Mouse (Mus musculus): ENCODE data around the gene Bcl2l13.
"Not testable (repeated sequence)": the region's sequence is repeated elsewhere in the genome, so short reads cannot be mapped to it uniquely, and the experiment has no call there.

Bcl2l13 gene

DNA sequence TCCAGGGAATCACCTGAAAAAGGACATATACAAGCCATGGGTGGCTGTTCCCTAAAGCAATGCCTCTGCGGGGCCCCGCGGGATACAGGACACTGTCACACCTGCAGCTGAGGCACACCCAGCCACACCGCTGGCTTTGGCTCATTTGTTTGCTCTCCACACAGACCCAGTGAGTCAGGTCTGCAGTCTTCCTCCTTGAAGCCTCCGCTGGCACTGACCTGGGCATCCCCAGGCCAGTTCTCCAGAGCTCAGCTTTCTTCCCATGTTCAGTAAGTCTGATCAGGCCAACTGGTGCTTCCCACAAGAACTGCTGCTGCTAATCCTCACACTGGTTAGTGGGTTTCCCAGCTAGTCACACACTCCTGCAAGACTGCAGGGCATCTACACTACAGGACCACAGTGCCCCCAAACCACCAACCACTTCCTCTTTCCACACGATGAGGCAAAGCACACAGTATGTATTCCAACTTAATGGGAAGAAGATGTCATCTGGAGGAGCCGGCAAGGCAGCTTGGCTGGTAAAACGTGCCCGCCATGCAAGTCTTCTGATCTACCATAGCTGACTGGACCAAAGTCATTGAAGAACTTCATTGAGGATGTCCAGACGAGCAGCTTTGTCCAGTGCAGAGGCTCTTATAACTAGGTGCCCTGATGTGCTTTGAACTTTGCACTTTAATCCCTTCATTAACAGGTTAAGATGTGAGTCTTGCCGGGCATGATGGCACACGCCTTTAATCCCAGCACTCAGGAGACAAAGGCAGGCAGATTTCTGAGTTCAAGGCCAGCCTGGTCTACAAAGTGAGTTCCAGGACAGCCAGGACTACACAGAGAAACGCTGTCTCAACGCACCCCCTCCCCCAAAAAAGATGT lies 66.0 kb downstream of the Bcl2l13 start:
- no peak for DNase-seq (ENCODE audit: low spot score)

DNA sequence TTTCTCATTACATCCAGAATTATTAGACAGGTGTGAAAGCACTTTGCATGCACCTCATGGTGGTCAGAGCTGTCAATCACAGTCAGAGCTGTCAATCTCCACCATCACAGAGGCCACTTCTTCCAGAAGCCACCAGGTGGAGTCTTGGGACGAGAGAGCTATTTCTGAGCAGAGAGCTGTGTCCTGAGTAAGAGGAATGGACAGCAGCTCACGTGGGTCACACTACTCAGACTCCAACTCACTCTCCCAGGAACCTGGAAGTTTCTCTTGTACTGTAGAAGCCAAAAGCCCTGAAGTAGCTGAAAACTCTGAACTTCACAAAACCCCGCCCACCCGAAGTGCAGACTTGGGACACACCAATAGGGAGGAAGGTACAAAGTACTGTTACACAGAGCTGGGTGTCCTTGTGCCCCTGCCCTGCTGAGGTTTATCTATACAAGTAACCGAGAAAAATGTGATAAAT lies 67.5 kb downstream of the Bcl2l13 start:
- peak; percentile 69 for DNase-seq (ENCODE audit: low spot score)

DNA sequence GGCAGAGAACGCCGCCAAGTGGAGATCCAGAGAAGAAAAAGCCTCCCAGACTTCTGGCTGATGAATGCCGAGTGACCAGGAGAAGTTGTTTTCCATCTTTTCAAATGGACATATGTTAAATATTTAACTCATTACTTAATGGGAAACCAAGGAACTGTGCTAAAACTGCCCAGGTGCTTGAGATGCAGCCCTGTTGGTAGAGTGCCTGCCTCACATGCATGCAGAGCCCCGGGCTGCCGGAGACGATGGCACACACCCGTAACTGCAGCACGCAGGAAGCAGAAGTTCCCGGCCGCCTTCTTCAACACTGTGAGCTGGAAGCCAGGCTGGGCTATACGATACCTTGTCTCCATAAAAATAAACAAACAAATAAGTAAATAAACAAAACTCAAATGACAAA lies 67.9 kb downstream of the Bcl2l13 start:
- no peak for DNase-seq (ENCODE audit: low spot score)

DNA sequence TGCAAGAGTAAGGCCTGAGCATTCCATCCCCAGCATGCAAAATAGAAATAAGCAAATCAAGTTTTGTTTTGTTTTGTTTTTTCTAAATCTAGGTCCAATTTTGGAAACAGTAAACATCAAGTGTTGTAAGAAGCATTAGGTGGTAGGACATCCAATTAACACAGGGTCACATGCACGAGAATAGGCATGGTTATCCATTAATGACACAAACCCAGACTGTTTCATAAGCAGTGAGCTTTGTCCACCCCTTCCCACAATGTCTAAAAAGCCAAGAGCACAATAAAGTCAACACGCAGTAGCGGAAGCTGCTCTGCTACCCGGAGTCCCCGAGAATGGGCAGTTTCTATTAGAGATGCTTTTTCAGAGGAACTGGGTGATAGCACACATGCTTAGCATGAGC lies 69.1 kb downstream of the Bcl2l13 start:
- no peak for DNase-seq (ENCODE audit: low spot score)

DNA sequence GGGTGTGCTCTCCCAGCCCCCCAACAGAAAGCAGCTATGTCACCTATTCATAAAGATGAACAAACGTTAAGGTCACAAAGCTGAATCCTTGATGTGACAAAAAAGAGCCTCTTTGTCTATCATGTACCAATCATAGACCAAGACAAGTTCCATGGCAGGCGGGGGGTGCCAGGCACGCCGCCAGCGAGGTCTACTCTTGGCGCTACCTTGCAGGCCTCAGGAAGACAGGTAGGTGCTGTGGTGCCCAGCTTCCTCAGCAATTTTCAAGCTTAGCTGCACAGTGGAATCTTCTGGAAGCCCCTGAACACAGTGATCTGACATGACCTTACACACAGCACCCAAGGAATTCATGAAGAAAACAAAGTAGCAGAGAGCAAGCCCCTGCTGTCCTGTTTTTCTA lies 70.5 kb downstream of the Bcl2l13 start:
- DNase-seq (ENCODE audit: low spot score) = no peak

DNA sequence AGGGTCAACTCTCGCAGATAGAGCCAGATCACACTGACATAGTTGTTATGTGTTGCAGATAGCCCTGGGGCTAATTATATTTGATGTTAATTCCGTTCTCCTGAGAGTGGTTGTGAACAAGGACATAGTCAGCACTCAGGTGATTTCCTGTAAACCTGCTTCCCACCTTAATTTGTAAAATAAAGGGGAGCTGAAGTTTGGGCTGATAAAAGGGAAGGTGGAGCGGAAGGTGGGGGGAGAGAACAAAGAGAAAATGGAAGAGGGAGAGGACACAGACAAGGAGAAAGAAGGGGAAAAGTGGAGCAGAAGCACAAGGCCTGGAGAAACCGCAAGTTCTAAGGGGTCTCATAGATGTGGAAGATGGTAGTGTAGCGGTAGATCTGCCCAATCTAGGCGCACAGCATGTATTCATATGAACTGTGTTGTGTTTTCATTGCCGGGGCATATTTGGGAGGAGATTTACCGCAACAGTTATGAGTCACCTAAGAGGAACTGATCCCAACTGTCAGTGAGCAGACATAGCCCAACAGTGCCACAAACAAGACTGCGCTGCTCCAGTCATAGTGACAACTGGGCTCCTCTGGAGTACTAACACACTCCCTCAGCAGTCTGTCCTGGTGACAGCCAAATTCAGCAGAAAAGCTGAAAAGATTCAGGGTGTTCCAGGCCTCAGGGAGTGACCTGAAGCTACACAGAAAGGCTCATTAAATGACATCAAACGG lies 72.0 kb downstream of the Bcl2l13 start:
- not testable (repeated sequence) for DNase-seq (ENCODE audit: low spot score)

DNA sequence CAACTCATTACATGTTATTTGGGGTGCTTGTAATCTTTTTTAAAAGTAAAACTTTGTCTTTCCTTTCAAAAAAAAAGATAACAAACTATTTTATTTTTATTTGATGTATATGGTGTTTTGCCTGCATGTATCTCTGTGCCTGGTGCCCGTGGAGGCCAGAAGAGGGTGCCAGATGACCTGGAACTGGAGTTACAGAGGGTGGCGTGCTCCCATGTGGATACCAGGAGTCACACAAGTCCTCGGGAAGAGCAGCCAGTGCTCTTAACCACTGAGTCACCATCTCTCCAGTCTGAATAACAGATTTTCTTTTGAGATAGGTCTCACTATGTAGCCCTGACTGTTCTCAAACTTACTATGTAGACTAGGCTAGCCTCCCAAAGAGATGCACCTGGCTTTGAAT lies 73.5 kb downstream of the Bcl2l13 start:
- no peak for DNase-seq (ENCODE audit: low spot score)

DNA sequence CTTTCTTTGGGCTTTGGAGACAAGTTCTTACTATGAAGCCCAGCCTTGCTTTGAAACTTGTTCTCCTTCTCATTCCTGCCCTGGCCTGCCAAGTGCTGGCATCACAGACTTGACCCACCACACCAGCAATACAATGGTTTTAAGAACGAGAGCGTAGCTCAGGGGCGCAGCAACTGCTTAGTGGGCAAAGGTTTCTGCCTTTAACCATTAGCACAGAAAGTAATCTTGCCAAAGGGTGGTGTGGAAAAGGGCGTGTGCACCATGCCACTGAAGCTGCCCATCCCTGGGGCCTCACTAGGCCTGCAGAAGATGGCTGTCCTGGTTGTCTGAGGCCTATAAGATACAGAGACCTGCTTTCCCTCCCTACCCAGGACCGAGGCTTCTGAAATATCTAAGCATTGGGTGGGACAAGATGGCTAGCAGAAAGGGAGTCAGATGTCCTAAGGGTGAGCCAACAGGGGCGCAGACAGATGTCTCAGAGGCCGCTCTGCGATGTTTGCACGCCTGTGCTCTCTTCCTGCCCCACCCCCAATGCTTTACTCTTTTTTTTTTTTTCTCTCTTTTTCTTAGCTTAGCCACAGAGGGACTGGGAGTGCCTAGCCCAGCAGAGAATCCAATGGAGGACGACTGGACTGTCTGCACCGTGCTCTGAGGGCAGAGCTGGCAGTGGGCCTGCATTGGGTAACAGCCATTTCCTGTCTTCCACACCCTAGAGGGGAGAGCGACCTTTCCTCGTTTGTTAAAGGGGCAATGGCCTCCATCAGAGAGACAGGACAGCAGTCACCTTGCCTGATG lies 75.4 kb downstream of the Bcl2l13 start:
- DNase-seq (ENCODE audit: low spot score) = no peak

DNA sequence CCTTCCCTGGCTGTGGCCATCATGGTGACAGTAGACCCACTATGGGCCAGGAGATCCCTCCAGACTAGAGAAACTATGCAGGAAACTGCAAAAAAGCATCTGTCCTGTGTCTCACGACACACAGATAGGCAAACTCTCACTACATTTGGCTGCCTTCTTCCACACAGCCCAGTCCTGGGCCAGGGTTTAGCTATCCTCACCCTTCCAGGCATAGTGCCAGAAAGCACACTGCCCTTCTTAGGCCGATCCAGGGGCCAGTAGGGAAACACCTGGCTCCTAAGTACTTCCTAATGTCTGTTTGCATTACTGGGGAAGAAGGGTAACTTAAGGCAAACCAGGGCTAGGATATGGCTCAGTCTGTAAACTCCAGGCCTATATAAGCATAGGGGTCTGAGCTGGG lies 76.9 kb downstream of the Bcl2l13 start:
- DNase-seq (ENCODE audit: low spot score) = no peak

DNA sequence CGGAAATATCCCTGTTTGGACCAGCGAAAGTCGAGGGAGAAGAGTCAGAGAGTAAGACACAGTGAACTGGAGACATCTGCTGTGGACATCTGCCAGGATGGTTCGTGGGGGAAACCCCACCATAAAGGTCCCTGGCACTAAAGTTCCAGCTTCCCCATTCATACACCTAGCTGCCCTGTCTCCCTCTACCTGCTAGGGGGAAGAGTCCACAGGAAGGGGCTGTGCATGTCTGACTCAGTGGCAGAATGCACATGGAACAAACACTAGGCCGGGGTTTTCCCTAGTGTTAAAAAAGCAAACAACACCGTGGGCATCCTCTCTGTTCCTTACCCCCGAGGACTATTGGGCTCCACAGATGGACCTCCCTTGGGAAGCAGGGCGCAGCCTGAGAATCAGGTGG lies 77.8 kb downstream of the Bcl2l13 start:
- no peak for DNase-seq (ENCODE audit: low spot score)

DNA sequence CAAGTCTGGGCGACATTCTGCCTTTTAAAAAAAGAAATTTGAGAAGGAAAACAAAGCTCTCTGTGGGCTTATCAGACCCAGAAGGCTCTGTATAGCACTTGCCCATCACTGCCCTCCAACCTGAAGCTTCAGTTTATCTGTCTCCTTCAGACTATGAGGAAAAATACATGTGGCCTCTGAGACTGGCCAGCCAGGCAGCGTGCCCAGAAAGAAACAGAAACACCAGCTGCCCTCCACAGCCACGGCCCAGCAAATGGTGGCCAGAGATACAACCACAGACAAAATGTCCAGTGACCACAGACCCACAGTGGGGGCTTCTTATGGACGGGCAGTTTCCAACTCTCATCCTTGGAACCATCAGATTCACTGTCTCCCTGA lies 78.5 kb downstream of the Bcl2l13 start:
- DNase-seq (ENCODE audit: low spot score) = no peak

DNA sequence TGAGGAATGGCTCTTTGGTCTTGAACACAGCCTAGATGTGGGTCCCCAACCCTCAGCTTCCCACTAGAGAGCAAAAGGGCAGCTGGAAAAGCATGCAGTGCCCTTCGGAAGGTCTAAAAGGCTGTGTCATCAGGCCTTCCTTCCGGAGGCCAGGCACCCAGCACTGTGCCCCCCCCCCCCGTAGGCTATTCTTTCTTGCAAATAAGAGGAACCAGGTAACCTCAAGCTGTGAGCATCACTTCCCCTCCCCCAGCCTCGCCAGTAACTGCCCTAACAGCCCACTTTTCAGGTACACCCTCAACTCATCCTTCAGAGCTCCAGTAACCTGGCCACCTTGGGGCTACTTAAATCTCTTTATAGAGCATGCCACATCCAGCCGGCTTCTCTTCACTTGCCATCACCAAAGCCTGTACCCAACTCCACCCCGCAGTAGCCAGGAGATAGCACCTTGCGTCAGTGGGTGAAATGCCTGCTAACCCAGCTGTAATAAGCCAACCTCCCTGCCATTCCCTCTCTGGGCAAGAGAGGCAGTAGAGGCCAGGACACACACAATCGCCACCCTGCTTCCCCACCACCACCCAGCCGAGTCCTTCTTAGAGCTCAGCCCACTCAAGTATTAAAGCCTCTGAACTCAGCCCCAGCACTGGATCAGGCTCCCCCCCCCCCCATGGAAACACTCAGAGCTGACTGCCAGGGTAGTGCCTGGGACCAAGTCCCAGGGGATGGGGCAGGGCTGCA lies 79.1 kb downstream of the Bcl2l13 start:
- peak; percentile 41 for DNase-seq (ENCODE audit: low spot score)

DNA sequence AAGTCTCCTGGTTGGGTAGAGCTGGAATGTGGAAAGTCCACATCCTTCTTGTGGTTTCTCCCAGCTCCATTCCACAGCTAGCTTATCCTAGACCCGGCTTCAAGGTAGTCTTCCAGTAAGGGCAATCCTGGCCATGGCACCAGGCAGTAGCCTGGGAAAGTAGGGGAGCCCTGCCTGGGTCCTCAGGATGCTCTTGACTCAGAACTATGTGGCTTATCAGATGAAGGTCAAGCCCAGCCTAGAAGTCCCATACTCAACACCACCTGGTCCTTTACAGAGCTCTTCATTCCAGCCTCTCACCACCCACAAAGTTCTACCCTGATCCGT lies 79.6 kb downstream of the Bcl2l13 start:
- DNase-seq (ENCODE audit: low spot score) = no peak

DNA sequence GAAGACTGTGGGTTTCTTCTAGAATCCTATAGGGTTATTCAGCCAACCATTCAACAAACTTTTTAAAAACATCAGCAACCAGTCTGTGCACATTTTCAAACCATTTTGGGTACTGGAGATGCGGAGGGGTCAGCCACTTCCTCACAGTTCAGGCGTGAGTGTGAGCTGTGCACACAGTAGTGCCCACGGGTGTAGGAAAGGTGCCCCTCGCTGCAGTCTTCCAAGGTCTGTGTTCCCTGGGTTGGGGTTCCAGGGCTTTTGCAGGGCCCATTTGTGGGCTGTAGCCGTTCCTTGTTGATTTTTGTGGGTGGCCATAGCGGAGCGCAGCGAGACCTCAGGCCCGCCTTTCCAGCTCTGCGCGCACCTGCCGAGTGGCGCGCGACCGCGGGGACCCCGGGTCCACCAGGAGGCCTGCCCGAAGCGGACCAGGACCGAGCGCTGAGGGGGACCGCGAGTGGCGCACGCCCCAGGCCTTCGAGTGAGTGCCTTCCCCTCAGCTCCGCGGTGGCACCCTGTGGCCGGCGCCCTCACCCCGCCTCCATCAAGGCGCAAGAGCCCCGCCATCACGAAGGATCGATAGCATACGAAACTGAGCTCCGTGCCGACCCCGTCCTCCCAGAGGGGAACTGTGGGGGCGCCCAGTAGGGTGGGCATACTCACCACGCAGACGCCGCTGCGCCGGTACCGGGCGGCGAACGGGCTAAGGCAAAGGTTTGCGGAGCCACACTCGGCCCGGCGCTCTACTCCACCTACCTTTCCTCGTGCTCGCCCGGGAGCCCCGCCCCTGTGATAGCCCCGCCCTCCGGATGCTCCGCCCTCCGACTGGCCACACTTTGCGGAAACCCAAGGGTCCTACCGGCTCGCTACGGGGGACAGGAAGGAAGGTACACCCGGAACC lies 80.3 kb downstream of the Bcl2l13 start, which contains the start of gene Bid:
Bid (minus strand) TSS at position 780 of the 898 bp plus-strand sequence.
- peak; percentile 85 for DNase-seq (ENCODE audit: low spot score)

DNA sequence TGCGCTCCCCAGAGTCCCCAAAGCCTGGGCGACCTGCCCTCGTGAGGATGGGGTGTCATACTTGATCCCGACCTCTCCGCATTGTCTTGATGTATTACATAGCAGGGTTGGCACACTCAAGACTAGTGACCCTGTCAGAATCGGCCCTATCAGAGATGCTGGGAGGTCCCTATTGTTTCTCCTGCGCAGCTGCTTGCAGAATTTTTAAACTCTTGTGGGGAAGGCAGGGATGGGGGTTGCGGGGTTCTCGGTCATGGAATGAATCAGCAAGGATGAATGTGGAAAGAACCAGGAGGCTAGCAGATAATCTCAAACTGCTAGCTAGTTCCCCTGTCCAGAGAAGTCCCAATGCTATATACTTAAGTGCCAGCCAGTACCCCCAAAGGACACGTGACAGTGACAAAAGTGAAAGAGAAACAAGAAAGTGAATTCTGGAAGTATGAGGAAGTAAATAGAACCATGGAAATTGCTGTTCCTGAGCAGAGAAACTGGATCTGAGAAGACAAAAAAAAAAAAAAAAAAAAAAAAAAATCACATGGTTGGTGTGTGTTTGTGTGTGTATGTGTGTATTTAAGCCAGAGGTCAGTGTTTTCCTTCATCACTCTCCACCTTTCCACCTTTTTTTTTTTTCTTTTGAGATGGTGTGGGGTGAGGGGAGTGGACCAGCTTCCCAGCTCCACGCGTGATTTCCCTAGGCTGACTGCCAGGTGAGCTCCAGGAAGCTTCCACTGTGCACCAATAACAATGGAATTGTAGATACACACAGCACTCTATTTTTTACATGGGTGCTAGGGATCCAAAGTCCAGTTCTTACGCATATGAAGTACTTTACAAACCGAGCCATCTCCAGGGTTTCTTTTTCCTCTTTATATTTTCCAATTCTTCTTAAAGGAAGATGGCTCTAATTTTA lies 81.2 kb downstream of the Bcl2l13 start:
- DNase-seq (ENCODE audit: low spot score) = not testable (repeated sequence)

DNA sequence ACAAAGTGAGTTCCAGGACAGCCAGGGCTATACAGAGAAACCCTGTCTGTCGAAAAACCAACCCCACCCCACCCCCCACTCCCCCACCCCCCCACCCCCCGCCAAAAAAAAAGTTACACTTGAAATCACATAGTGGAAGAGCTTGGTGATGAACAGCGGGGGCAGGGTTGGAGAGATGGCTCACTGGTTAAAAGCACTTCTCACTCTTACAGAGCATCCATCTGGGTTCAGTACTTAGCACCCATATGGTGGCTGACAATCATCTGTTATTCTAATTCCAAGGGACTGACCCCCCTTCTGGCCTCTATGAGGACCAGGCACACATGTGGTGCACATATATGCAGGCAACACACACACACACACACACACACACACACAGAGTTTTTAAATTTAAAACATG lies 82.0 kb downstream of the Bcl2l13 start:
- DNase-seq (ENCODE audit: low spot score) = no peak

DNA sequence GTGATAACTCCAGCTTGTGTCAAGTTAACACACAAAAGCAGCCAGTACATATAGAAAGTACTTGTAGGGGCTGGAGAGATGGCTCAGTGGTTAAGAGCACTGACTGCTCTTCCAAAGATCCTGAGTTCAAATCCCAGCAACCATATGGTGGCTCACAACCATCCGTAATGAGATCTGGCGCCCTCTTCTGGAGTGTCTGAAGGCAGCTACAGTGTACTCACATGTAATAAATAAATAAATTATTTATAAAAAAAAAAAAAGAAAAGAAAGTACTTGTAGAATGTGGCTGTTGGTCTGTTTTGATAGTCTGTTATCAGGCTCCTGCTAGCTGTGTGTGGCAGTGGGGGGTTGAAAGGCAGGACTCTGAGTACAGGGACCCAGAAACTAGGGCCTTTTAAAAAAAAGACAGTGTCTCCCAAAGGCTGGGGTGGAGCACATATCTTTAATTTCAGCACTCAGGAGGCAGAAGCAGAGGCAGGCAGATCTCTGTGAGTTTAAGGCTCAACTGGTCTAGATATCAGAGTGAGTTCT lies 88.8 kb downstream of the Bcl2l13 start:
- DNase-seq (ENCODE audit: low spot score) = not testable (repeated sequence)

DNA sequence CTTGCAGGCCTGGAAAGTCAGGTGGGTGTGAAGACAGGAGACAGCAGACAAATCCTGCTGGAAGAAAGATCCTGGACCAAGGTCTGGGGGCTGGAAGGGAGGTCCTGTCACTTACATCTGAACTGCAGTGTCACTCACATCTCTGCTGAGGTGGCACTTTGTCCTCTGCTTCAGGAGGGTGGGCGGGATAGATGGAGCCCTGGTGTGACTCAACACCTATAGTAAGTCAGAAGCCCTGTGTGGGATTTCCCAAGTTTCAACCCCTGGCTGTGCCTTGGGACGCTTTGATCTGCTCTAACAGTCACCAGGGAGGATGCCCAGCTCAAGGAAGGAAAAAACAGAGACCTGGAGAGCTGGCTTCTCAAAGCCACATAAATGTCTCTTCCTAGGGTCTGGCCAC lies 90.9 kb downstream of the Bcl2l13 start:
- DNase-seq (ENCODE audit: low spot score) = no peak

DNA sequence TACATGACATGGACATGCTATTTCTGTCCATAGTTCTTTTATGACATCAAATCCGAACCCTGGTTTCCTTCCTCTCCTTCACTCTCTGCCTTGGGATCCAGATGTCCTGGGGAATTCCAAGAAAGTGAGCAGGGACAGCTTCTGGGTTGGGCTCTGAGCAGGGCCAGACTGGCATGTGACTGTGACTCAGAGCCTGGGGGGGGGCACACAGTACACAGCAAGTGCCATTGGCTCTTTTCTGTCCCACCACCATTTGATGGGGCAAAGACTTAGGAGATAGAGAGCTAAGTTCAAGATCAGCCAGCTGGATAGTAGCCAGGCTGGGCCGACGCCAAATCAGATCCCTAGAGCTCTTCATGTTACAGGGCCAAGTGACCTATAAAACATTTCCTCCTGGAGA lies 91.8 kb downstream of the Bcl2l13 start:
- no peak for DNase-seq (ENCODE audit: low spot score)

DNA sequence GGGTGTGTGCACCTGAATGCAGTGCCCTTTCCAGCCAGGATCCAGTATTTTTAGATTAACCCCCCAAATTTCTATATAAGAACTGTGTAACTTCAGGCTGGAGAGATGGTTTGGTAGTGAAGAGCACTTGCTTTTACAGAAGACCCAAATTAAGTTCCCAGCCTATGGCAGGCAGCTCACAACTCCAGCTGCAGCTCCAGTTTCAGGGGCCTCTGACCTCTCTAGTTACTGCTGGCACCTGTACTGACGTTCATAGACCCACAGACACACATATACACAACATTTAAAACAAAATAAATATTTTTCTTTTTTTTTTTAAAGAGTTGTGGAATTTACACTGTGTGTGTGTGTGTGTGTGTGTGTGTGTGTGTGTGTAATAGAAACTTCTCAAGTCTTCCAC lies 93.4 kb downstream of the Bcl2l13 start:
- no peak for DNase-seq (ENCODE audit: low spot score)

Measured in embryo, embryonic 10.5 days (tissue).